Mouse (Mus musculus): ENCODE measurements around the gene Clasp2. TPM values are rescaled to one million over a fixed set of nuclear protein-coding genes. Genes with fewer than 3 reads are reported as not detected.

Gene Clasp2
- polyA plus RNA-seq, 2 experiments, result 4.7 to 8.8 TPM

DNA sequence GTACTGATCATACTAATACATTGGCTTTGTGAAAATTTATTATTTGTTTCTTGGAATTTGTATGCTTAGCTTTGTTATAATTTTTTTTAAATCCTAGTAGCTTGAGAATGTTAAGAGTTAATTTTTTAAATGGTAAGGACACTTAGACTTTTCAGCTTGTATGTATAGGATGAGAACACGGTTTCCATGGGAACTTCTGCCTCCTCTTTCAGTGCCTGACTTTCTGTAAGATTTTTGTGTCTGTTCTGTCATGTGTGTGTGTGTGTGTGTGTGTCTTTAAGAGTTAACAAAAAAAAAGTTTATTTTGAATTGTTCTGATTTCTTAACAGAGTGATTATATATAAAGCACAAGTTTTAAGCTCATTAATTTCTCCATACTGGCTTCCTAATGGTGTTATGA, 70.1 kb downstream of the Clasp2 start:
- H3K27me3 ChIP-seq (ENCODE audit: control insufficient read depth, insufficient read depth, low read length), result no peaks in the 10 kb centered on the region
- TF ChIP-seq CTCF (IDR thresholded peaks at IDR 0.05; ENCODE audit: low read depth), result no peak
- TF ChIP-seq EP300 (IDR thresholded peaks at IDR 0.05; ENCODE audit: low read depth), result no peak
- ATAC-seq (ENCODE audit: insufficient read depth), result no peak
- no peaks in the 10 kb centered on the region for H3K9me3 ChIP-seq (ENCODE audit: control insufficient read depth, low read length)
- H3K27ac ChIP-seq, result no peak overlapping the region
- no peak overlapping the region for H3K9ac ChIP-seq (replicated peaks)
- WGBS (ENCODE audit: insufficient replicate concordance), result 44% methylated on average over 1 of the region's 1 CpGs
- no peak overlapping the region for H3K4me2 ChIP-seq (ENCODE audit: low read depth)
- H3K36me3 ChIP-seq (replicated peaks; ENCODE audit: control insufficient read depth, insufficient read depth, low read depth), result no peaks in the 10 kb centered on the region; the same call in 1 of the 2 replicates
- H3K4me1 ChIP-seq (replicated peaks; ENCODE audit: control insufficient read depth in 2 of 2, insufficient read depth in 2 of 2, low read length in 1 of 2), result no peaks in the 10 kb centered on the region
- no peak overlapping the region for H3K4me3 ChIP-seq (ENCODE audit: insufficient read depth in 1 of 2, low read depth in 2 of 2, low read length in 2 of 2)
- DNase-seq (ENCODE audit: low read depth in 3 of 3, low spot score in 3 of 3), result no peak

DNA sequence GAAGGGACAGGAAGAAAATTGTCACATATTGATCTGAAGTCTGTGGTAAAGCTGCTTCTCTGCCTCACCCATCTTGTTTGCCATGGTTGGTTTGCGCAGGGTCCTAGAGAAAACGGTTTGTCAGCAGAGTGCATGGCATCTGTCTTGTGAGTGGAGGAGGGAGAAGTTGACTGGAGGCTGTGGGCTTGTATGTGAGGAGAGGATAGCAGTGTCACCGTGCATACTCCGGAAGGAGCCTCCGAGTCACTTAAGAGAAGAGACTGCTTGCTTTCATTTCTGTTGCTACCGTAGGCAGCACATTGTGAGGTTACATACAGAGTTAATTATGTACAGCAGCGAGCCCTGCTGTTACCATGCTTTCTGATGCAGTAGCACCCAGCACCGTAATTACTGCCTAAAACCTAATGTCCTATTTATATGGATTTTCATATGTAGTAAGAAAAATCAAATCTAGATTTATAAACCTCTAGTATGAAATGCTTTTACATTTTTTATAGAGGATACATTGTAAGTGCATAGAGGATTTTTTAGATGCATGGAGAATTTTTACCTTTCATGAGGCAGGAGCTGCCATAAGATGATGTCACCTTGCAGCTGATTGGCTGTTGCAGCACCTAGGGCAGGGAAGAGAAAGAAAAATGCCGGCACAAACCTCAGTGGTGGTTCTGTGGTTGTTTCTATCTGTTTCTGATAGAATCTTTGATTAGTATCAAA, 70.8 kb downstream of the Clasp2 start:
- Histone ChIP-seq H3K27ac (no peak overlapping the region), H3K36me3 (replicated peaks; ENCODE audit: control insufficient read depth, insufficient read depth, low read depth) (no peaks in the 10 kb centered on the region; the same call in 1 of the 2 replicates), H3K9ac (replicated peaks) (peak overlapping the region; percentile 31), H3K9me3 (ENCODE audit: control insufficient read depth, low read length) (no peaks in the 10 kb centered on the region), H3K4me1 (replicated peaks; ENCODE audit: control insufficient read depth in 2 of 2, insufficient read depth in 2 of 2, low read length in 1 of 2) (no peaks in the 10 kb centered on the region), H3K4me3 (ENCODE audit: insufficient read depth in 1 of 2, low read depth in 2 of 2, low read length in 2 of 2) (peak overlapping the region; percentile 27 to 43; a peak in 1 of 4 replicates), H3K4me2 (ENCODE audit: low read depth) (peak overlapping the region; percentile 44), H3K27me3 (ENCODE audit: control insufficient read depth, insufficient read depth, low read length) (no peaks in the 10 kb centered on the region)
- TF ChIP-seq EP300 (IDR thresholded peaks at IDR 0.05; ENCODE audit: low read depth), result no peak
- no peak for TF ChIP-seq CTCF (IDR thresholded peaks at IDR 0.05; ENCODE audit: low read depth)
- ATAC-seq (ENCODE audit: insufficient read depth) (no peak), DNase-seq (ENCODE audit: low read depth in 3 of 3, low spot score in 3 of 3) (no peak)
- WGBS (ENCODE audit: insufficient replicate concordance), result 45% methylated on average over 9 of the region's 9 CpGs

DNA sequence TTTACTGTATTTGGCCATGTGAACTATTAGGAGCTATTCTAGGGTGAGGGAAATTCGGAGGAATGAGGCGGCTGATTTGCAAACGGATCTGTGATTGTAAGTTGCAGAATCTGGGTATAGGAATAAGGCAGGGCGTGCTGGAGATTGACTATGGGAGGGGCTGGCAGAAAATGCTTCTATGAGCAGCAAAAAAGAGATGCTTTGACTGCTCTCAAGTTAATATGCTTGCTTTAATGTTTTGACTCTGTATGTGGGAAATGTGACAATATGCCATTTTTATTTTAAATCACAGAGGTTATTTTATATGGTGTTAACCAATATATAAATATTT, 71.4 kb downstream of the Clasp2 start:
- no peak overlapping the region for H3K9ac ChIP-seq (replicated peaks)
- H3K36me3 ChIP-seq (replicated peaks; ENCODE audit: control insufficient read depth, insufficient read depth, low read depth), result no peaks in the 10 kb centered on the region; the same call in 1 of the 2 replicates
- WGBS (ENCODE audit: insufficient replicate concordance), result 64% methylated on average over 4 of the region's 4 CpGs
- DNase-seq (ENCODE audit: low read depth in 3 of 3, low spot score in 3 of 3) (no peak), ATAC-seq (ENCODE audit: insufficient read depth) (no peak)
- no peaks in the 10 kb centered on the region for H3K9me3 ChIP-seq (ENCODE audit: control insufficient read depth, low read length)
- H3K27ac ChIP-seq, result no peak overlapping the region
- TF ChIP-seq EP300 (IDR thresholded peaks at IDR 0.05; ENCODE audit: low read depth), result no peak
- no peak for TF ChIP-seq CTCF (IDR thresholded peaks at IDR 0.05; ENCODE audit: low read depth)
- H3K27me3 ChIP-seq (ENCODE audit: control insufficient read depth, insufficient read depth, low read length), result no peaks in the 10 kb centered on the region
- no peak overlapping the region; the same call in 1 of the 2 replicates for H3K4me2 ChIP-seq (ENCODE audit: low read depth)
- no peaks in the 10 kb centered on the region for H3K4me1 ChIP-seq (replicated peaks; ENCODE audit: control insufficient read depth in 2 of 2, insufficient read depth in 2 of 2, low read length in 1 of 2)
- no peak overlapping the region for H3K4me3 ChIP-seq (ENCODE audit: insufficient read depth in 1 of 2, low read depth in 2 of 2, low read length in 2 of 2)

- Histone ChIP-seq H3K27ac (no peak overlapping the region), H3K27me3 (ENCODE audit: control insufficient read depth, insufficient read depth, low read length) (no peaks in the 10 kb centered on the region), H3K4me3 (ENCODE audit: insufficient read depth in 1 of 2, low read depth in 2 of 2, low read length in 2 of 2) (no peak overlapping the region), H3K4me2 (ENCODE audit: low read depth) (no peak overlapping the region), H3K9ac (replicated peaks) (no peak overlapping the region), H3K36me3 (replicated peaks; ENCODE audit: control insufficient read depth, insufficient read depth, low read depth) (no peaks in the 10 kb centered on the region; the same call in 1 of the 2 replicates), H3K9me3 (ENCODE audit: control insufficient read depth, low read length) (no peaks in the 10 kb centered on the region), H3K4me1 (replicated peaks; ENCODE audit: control insufficient read depth in 2 of 2, insufficient read depth in 2 of 2, low read length in 1 of 2) (no peaks in the 10 kb centered on the region)
- no peak for DNase-seq (ENCODE audit: low read depth in 3 of 3, low spot score in 3 of 3)
- TF ChIP-seq CTCF (IDR thresholded peaks at IDR 0.05; ENCODE audit: low read depth) (no peak), EP300 (IDR thresholded peaks at IDR 0.05; ENCODE audit: low read depth) (no peak)
- no peak for ATAC-seq (ENCODE audit: insufficient read depth)
- 83% methylated on average over 5 of the region's 5 CpGs for WGBS (ENCODE audit: insufficient replicate concordance)
These were observed 71.8 kb downstream of the Clasp2 start for GRCm38 (mm10) chr9:113813086-113813485.

GRCm38 (mm10) chr9:113815836-113816235, 74.6 kb downstream of the Clasp2 start:
- WGBS (ENCODE audit: insufficient replicate concordance), result 57% methylated on average over 2 of the region's 2 CpGs
- H3K27me3 ChIP-seq (ENCODE audit: control insufficient read depth, insufficient read depth, low read length), result no peaks in the 10 kb centered on the region
- no peak overlapping the region for H3K27ac ChIP-seq
- no peak for TF ChIP-seq EP300 (IDR thresholded peaks at IDR 0.05; ENCODE audit: low read depth)
- no peak for TF ChIP-seq CTCF (IDR thresholded peaks at IDR 0.05; ENCODE audit: low read depth)
- no peaks in the 10 kb centered on the region; the same call in 1 of the 2 replicates for H3K36me3 ChIP-seq (replicated peaks; ENCODE audit: control insufficient read depth, insufficient read depth, low read depth)
- no peak overlapping the region for H3K9ac ChIP-seq (replicated peaks)
- no peak overlapping the region for H3K4me3 ChIP-seq (ENCODE audit: insufficient read depth in 1 of 2, low read depth in 2 of 2, low read length in 2 of 2)
- H3K9me3 ChIP-seq (ENCODE audit: control insufficient read depth, low read length), result no peaks in the 10 kb centered on the region
- ATAC-seq (ENCODE audit: insufficient read depth) (no peak), DNase-seq (ENCODE audit: low read depth in 3 of 3, low spot score in 3 of 3) (no peak)
- H3K4me1 ChIP-seq (replicated peaks; ENCODE audit: control insufficient read depth in 2 of 2, insufficient read depth in 2 of 2, low read length in 1 of 2), result no peaks in the 10 kb centered on the region
- H3K4me2 ChIP-seq (ENCODE audit: low read depth), result no peak overlapping the region

Measured in liver, embryonic 14.5 days (tissue).